Mouse (Mus musculus): Measurements from ENCODE around the gene Med27.

DNA sequence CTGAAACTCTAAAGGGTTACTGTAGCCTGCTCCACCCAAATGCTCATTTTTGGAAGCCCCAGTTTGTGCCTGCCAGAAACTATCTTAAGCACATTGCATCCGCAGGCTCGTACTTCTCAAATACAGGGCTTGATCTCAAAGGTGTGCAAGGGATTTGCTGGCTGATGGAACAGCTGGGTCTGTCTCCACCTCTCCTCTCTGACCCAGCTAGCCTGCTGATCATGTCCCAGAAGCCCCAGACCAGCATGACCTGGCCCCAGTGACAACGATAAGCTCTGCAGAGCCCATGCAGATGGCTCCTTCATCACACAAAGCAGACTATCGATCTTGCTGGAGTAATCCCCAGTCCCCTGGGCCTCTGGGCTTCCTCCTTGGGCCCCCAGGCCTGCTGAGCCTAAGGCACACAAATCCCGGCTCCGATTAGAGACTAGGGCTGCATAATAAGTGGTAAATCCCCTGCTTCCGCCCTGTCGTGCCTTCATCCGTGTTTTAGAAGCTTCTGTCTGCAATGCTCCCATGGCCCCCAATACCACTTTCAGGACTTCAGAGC, 170.1 kb downstream of the Med27 start:
- no peak for TF ChIP-seq CTCF (conservative IDR thresholded peaks at IDR 0.05; ENCODE audit: insufficient read depth, insufficient read length, low read depth, low read length)
- TF ChIP-seq POLR2A (IDR thresholded peaks at IDR 0.05; ENCODE audit: low read depth, low read length): no peak

Measured in kidney, adult 2 months (tissue).